Mouse (Mus musculus) E14TG2a.4 (cell line): Measurements from ENCODE around the gene Kdm1a.

Experiments used
- H3K27me3 ChIP-seq: 2 replicates; pipeline ENCODE4 v1.6.1; 2014; ENCODE audit warnings: low read length, control low read depth; ENCODE audit not compliant: insufficient read depth
- H3K36me3 ChIP-seq: 2 replicates; pipeline ENCODE4 v1.6.1; 2014; ENCODE audit warnings: low read length, control low read depth; ENCODE audit not compliant: insufficient read depth
- H3K4me1 ChIP-seq: replicated peaks from 2 replicates; pipeline ENCODE4 v1.6.1; 2014; ENCODE audit warnings: low read depth, low read length, control low read depth
- H3K4me3 ChIP-seq: replicated peaks from 2 replicates; pipeline ENCODE4 v1.5.1; 2014; ENCODE audit warnings: mild to moderate bottlenecking, low read length
- H3K9me3 ChIP-seq: 2 replicates; pipeline ENCODE4 v1.6.1; 2014; ENCODE audit warnings: low read length, control low read depth
- CTCF ChIP-seq: conservative IDR thresholded peaks from 2 replicates; pipeline ENCODE4 v1.5.1; 2014; ENCODE audit warnings: low read length
- NANOG ChIP-seq: IDR thresholded peaks from 2 replicates; pipeline ENCODE4 v1.6.1; 2014; ENCODE audit warnings: borderline replicate concordance, low read length, mixed read lengths
- POU5F1 ChIP-seq: IDR thresholded peaks from 2 replicates; pipeline ENCODE4 v1.6.1; 2014; ENCODE audit warnings: low read length, borderline replicate concordance

The Kdm1a gene

DNA sequence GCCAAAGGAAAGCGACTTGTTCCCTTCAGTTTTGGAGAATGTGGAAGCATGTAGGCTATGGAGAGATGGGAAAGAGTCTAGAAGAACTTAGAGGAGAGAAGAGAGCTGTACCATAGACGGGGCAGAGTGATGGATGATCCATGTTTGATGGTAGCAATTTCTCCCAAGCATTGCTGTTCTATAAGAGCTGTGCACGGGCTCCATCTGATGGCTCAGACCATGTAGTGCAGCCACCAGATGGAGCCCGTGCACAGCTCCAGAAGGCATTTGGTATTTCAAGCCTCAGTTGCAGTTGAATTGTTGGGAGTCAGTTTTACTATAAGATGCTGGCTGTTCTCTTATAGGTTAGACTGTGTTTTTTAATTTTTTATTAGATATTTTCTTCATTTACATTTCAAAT is 76.1 kb downstream of the Kdm1a start:
- H3K36me3 ChIP-seq = peaks cover 52% of the 10 kb centered on the region
- H3K4me1 ChIP-seq = peaks cover 9% of the 10 kb centered on the region; the same call in 1 of the 2 replicates
- no peak overlapping the region for H3K4me3 ChIP-seq
- H3K9me3 ChIP-seq = no peaks in the 10 kb centered on the region
- TF ChIP-seq CTCF (peak; percentile 61), NANOG (no peak), POU5F1 (no peak)
- no peaks in the 10 kb centered on the region for H3K27me3 ChIP-seq

GRCm38 (mm10) chr4:136524309-136524708 is 78.2 kb downstream of the Kdm1a start:
- Histone ChIP-seq H3K4me3 (no peak overlapping the region), H3K4me1 (peaks cover 11% of the 10 kb centered on the region; the same call in 1 of the 2 replicates), H3K36me3 (peaks cover 48% of the 10 kb centered on the region), H3K9me3 (no peaks in the 10 kb centered on the region), H3K27me3 (no peaks in the 10 kb centered on the region)
- TF ChIP-seq POU5F1 = no peak
- no peak for TF ChIP-seq CTCF
- TF ChIP-seq NANOG = no peak

DNA sequence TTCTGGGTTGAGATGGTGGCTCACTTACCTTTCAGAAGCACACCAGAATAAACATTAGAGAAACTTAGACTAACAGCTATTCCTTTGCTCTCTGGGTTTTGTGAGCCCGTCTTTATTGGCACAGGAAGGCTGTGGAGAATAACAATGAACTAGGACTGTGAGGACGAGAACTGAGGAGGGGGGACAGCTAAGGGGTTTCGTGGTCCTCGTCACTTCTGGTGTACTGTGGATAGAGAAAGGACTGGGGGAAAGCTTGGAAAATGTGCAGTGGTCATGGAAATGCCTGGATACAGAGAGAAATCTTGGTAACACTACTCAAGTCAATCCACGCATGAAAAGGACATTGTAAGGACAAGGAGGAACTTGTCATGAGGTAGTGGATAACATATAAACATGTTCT is 80.6 kb downstream of the Kdm1a start:
- Histone ChIP-seq H3K9me3 (no peaks in the 10 kb centered on the region), H3K36me3 (peaks cover 39% of the 10 kb centered on the region), H3K4me1 (peaks cover 11% of the 10 kb centered on the region; the same call in 1 of the 2 replicates), H3K4me3 (no peak overlapping the region), H3K27me3 (no peaks in the 10 kb centered on the region)
- TF ChIP-seq POU5F1 = no peak
- no peak for TF ChIP-seq NANOG
- TF ChIP-seq CTCF = no peak

DNA sequence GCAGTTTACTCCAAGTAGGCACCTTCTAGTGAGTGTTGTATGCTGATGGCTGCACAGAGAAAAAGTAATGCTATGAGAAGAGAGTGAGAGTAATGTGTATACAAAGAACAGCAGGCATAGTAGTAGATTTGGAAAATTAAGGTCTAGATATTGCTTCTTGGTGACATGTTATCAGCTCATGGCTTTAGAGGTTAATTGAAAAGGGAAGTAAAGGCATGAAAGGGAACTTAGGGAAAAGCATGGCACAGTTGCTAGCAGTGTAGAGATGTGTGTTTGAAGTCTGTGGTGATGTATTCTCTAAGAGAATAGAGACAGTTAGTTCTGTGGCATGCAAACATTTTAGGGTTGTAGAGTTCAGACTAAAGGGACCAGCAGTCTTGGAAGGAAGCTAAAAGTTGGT is 82.7 kb downstream of the Kdm1a start:
- H3K36me3 ChIP-seq = peaks cover 43% of the 10 kb centered on the region
- no peaks in the 10 kb centered on the region for H3K9me3 ChIP-seq
- no peaks in the 10 kb centered on the region for H3K27me3 ChIP-seq
- TF ChIP-seq POU5F1 = no peak
- peaks cover 16% of the 10 kb centered on the region; the same call in 1 of the 2 replicates for H3K4me1 ChIP-seq
- no peak overlapping the region for H3K4me3 ChIP-seq

GRCm38 (mm10) chr4:136518576-136518975 is 83.9 kb downstream of the Kdm1a start:
- Histone ChIP-seq H3K4me3 (no peak overlapping the region), H3K27me3 (no peaks in the 10 kb centered on the region), H3K4me1 (peaks cover 17% of the 10 kb centered on the region; the same call in 1 of the 2 replicates), H3K36me3 (peaks cover 31% of the 10 kb centered on the region), H3K9me3 (no peaks in the 10 kb centered on the region)
- TF ChIP-seq CTCF (no peak), NANOG (no peak), POU5F1 (no peak)

DNA sequence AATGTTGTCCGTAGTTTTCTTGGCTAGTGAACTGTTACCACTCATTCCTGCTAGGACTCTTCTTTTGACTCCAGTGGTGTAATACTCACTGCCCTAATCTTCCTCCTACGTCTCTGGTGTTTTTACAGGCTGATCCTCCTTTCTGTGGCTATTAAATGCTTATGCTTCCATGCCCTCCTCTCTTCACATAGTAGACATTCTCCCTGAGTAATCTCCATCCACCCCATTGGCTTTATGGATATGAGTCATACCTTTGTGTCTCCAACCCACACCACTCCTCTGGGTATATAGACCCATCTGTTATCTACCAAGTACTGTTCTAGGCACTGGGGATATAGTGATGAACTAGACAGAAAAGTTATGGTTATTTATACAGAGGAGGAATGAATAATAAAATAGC is 84.4 kb downstream of the Kdm1a start:
- Histone ChIP-seq H3K36me3 (peaks cover 27% of the 10 kb centered on the region), H3K27me3 (no peaks in the 10 kb centered on the region), H3K9me3 (no peaks in the 10 kb centered on the region), H3K4me1 (peaks cover 19% of the 10 kb centered on the region), H3K4me3 (no peak overlapping the region)
- TF ChIP-seq NANOG (no peak), CTCF (no peak), POU5F1 (no peak)

GRCm38 (mm10) chr4:136512905-136513304 is 89.6 kb downstream of the Kdm1a start:
- Histone ChIP-seq H3K27me3 (no peaks in the 10 kb centered on the region), H3K36me3 (0 out of 2 replicates have a peak, but pooled peaks cover 7% of the 10 kb centered on the region), H3K9me3 (no peaks in the 10 kb centered on the region), H3K4me3 (no peak overlapping the region), H3K4me1 (peaks cover 19% of the 10 kb centered on the region)
- TF ChIP-seq NANOG = no peak

- no peaks in the 10 kb centered on the region for H3K9me3 ChIP-seq
- H3K4me1 ChIP-seq = peaks cover 19% of the 10 kb centered on the region
- 0 out of 2 replicates have a peak, but pooled peaks cover 7% of the 10 kb centered on the region for H3K36me3 ChIP-seq
- TF ChIP-seq CTCF = no peak
- TF ChIP-seq NANOG = no peak
- no peak for TF ChIP-seq POU5F1
- H3K27me3 ChIP-seq = no peaks in the 10 kb centered on the region
- H3K4me3 ChIP-seq = no peak overlapping the region
Measured at GRCm38 (mm10) chr4:136511708-136512107, 90.8 kb downstream of the Kdm1a start.

GRCm38 (mm10) chr4:136509857-136510256 is 92.7 kb downstream of the Kdm1a start:
- H3K4me1 ChIP-seq = peaks cover 14% of the 10 kb centered on the region
- TF ChIP-seq POU5F1 (no peak), NANOG (no peak), CTCF (peak; percentile 39)
- H3K27me3 ChIP-seq = no peaks in the 10 kb centered on the region
- no peak overlapping the region for H3K4me3 ChIP-seq
- H3K36me3 ChIP-seq = no peaks in the 10 kb centered on the region
- H3K9me3 ChIP-seq = no peaks in the 10 kb centered on the region
